Mouse (Mus musculus): Measurements from ENCODE around the gene Dnmt3l. TPM values are rescaled to one million over a fixed set of nuclear protein-coding genes. Genes with fewer than 3 reads are reported as not detected.

Dnmt3l gene
- total RNA-seq, 2 experiments from 2014 or later, result not detected

DNA sequence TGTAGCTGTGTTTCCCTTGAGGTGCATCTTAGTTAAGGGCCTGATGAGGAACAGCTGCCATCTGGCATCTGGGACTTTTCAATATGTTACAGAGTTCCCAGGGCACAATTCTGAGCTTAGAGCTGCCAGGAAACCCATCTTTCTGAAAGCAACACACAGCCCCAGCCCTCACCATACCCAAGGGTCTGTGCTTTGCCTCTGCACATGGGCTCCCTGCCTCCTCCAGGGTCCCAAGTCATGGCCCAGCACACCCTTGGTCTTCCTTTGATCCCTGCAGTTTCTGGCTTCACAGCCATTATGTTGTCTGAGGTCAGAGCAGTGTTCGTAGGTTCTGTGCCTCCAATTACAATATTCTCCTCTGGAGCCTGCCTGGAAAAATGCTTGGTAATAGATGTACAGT, 12.7 kb upstream of the Dnmt3l start:
- intact Hi-C loops (cut with DNase I), result loop anchor here (5.0 kb wide), 1 partner anchor 133 kb away; no protein-coding TSS in a partner anchor
- no peak for DNase-seq

DNA sequence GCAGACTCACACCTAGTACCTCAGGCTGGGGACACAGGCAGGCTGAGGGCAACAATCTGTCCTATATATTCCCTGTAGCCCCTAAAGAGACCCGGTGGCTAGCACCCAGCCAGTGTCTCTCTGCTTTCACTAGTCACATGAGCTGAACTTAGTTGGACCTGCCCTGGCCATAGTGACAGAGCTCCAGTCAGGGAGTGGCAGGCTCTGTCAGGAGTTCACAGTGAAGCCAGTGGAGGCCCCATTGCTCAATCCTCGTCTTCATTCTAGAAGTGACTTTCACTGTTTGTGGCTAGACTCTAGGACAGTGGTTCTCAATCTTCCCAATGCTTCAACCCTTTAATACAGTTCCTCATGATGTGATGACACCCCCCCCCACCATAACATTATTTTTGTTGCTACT, 9.8 kb upstream of the Dnmt3l start:
- DNase-seq, result no peak
- intact Hi-C loops (cut with DNase I), result no loop called here

DNA sequence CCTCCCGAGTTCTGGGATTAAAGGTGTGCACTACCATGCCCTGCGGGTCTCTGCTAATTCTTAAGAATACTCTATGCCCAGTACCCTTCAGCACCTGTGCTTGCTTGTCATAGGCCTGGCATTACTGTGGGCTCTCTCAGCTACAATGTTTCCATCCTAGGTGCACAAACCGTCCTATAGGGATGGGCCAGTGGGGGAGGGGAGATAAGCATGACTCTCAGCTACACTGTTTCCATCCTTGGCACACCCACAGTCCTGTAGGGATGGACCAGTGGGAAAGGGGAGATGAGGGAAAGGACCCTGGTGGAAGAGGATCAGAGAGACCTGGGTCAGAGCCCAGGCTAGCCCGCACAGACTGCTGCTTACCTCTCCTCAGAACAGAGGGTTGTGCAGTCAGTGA, 4.6 kb upstream of the Dnmt3l start:
- no peak for DNase-seq
- intact Hi-C loops (cut with DNase I), result no loop called here

DNA sequence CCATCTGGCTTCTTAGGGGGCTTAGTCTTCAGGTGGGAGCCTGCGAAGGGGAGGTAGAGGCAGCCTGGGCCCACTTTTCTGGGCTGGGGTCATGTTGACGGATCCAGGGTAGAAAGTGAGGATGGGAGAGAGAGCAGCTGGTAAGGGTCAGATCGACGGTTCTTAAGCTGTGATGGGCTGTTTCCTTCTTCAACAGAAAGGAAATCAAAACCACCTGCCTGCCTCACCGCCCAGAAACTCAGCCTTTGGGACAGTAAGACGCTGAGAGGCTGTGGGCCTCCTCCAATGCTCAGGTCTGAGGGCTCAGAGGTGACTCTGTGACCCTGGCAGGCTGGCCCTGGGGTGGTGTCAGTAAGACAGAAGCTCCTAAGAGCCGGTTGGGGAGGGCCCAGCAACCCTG, 349 bp downstream of the Dnmt3l start:
- DNase-seq, result no peak
- intact Hi-C loops (cut with DNase I), result no loop called here

DNA sequence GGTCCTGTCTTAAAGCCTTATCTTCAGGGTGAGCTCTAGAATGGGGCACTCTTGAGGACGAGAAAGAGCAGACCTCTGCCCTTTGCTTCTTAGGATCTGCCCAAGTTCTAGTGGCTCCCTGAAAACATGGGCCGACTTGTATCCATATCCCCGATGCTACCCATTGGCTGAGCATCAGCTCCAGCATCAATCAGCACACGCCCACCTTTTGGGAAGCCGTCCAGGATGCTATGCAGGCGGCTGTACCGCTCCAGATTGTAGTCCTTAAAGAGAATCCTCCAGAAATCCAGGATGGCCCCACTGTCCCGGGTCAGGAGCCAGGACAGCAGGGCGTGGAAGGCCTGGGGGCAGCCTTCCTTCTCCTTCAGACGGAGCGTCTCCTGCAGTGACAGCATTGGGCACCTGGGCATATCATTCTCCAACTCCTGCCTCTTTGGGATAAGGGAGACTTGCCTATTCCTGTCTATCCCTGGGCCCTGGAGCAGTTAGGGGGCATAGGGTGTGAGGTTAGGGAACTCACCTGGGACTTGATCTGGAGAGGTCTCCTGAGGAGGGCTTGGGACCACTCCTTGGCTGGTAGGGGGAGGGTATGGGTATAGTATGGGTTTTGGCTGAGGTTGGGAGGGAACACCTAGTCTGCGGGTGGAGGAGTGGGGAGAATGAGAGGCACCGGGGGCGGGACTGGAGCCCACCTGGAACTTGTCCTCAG, 1.1 kb downstream of the Dnmt3l start:
- DNase-seq, result no peak
- intact Hi-C loops (cut with DNase I), result no loop called here

DNA sequence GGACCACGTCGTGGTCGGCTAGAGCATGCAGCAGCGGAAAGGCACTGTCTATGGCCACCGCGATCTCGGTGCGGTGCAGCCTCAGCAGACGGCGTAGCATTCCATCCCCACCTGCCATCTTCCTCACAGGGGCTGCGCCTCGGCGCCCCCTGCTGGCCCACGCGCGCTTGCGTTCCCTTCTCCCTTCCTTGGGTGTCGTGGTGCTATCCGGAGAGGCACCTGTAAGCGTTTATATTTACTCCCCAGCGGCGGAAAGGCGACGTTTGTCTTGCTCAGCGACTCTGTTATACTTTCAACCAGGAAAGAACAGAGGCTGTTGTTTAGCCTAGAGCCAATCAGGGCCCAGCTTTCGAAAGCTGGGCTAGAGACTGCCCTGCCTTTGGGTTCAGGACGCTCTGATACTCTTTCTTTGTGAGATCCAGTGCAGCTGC, 1.7 kb downstream of the Dnmt3l start, which contains the start of gene Aire:
Aire (minus strand) TSS at position 205 of the 431 bp plus-strand sequence.
- DNase-seq, result peak; percentile 58

DNA sequence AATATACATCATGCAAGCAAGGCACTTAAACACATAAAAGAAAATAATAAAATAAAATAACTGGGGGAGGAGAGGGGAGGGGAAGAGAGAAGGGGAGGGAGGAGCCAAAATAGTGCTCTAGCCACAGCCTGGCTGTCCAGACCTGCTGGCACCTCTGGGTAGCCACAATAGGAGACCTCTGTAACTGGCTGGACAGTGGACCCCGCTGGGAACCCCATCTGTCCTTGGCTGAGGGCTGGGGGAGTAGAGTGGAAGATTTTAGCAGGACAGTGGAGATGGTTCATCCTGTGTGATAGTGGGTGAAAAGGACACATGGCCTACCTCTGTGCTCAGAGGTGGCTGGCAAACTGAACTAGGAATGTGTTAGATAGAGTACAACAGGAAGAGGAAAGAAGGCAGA, 2.8 kb downstream of the Dnmt3l start:
- DNase-seq, result no peak
- intact Hi-C loops (cut with DNase I), result no loop called here

More for the DNA sequence above, 1.7 kb downstream of the Dnmt3l start, which contains the start of gene Aire:
- intact Hi-C loops (cut with DNase I), result no loop called here

DNA sequence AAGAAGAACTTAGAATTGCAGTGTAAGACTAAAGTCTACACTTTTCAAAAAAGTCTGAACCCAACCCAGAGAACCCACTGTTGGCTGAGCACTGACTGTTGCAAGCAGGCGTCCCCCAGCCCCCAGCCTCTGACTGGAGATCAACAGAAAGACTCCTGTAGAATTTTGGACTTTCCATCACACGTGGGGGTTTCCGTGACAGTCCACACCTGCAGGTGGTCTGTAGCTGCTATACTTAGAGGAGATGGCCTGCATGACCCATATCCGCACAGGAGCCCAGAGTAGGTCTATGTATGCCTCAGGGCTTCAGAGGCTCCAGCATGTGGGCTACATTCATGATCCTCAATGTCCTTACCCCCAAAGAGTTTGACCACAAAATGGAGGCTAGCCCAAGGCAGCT, 4.6 kb downstream of the Dnmt3l start:
- no peak for DNase-seq
- intact Hi-C loops (cut with DNase I), result no loop called here

DNA sequence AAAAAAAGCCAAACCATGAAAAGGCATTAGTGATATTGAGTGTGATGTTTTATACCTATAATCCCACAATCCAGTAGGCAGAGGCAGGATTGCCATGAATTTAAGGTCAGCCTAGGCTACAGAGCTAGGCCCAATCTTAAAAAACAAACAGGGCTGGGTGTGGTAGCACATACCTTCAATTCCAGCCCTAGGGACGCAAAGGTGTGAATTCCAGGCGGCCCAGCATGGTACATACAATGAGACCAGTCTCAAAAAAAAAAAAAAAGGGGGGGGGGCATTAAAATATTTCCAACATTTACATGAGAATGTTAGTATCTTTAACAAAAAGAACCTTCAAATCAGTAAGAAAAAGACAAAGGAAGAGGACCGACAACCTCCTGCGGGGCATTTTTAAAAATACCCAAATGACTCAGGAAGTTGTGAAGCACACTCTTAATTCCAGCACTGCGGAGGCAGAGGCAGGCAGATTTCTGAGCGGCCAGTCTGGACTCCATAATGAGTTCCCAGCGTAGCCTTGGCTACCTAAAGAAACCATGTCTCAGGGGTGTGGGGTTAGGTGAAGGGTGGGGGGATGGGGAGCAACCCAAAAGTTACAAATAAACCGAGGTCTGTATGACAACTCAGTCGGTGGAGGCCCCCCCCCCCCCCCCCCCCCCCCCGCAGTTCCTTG, 6.4 kb downstream of the Dnmt3l start:
- no peak for DNase-seq
- intact Hi-C loops (cut with DNase I), result no loop called here

DNA sequence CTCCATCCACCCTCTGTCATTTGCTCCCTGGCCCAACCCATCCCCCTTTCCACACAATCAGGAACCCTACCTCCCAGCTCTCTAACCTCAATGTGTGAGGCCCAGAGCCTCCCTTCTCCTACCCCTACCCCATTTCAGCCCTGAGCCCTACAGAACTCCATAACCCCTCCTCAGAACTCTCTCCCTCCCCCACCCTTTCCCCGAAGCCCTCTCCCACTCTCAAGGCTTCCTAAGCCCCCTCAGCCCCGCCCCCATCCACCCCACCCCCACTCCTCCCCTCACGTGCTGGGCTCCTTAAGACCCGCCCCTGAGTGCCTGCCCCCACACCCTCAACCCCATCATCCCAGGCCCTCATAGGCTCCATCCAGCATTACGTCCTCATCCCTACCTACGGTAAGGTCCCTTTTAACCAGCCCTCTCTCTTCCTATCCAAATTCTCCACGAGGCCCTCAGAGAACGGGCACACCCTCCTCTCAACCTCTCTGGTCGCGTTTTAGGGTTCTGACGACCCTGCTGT, 7.8 kb downstream of the Dnmt3l start:
- DNase-seq, result no peak
- intact Hi-C loops (cut with DNase I), result no loop called here

DNA sequence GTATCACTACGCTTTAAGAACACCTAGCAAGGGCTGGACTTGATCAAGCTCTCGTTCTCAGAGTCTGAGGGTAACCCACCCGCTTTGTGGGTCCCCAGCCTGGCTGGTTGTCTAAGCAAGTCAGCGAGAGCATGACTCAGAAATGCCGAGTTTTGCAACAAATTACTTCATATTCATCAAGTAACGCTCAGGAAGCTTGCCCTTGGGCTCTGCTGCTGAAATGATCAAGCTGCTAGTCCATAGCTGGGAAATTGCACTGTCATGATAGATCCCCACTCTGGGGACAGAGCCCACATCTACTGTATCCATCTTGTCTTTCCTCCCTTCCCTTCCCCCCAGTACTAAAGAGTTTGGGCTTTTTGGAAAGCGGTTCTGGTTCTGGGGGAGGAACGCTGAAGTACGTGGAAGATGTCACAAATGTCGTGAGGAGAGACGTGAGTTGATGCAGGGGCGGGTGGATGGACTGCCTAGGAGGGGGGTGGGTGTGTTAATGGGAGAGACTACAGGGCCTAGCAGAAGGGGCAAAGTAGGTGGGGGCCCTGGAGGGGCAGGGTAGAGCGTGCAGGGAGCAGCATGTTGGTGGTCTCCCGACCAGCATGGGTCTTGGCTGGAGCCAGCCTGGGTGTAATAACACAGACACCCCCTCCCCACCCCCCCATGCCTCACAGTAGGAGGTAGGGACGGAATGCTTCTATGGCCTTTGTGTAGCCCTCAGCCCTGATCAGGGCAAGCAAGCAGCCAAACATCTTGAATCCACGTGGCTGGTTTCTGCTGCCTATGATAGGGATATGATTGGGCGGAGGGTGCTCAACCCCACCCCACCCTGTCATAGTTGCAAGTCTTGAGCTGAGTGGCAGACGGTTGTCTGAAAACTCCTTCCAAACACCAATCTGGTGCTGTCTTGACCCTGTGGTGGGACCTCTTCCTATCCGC, 13.2 kb downstream of the Dnmt3l start:
- intact Hi-C loops (cut with DNase I), result no loop called here
- DNase-seq, result no peak

DNA sequence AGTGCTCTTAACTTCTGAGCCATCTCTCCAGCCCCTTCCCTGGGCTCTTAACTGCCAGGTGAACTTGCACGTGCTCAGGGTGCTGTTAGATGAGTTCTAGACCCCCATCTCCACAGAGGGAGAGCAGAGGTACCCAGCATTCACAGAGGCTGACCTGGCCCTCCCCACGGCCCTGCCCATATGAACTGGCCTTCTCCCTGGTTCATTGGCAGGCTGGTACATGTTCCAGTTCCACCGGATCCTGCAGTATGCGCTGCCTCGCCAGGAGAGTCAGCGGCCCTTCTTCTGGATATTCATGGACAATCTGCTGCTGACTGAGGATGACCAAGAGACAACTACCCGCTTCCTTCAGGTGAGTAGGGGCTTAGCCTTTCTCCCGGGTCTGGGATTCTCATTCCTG, 15.3 kb downstream of the Dnmt3l start:
- intact Hi-C loops (cut with DNase I), result no loop called here
- no peak for DNase-seq

DNA sequence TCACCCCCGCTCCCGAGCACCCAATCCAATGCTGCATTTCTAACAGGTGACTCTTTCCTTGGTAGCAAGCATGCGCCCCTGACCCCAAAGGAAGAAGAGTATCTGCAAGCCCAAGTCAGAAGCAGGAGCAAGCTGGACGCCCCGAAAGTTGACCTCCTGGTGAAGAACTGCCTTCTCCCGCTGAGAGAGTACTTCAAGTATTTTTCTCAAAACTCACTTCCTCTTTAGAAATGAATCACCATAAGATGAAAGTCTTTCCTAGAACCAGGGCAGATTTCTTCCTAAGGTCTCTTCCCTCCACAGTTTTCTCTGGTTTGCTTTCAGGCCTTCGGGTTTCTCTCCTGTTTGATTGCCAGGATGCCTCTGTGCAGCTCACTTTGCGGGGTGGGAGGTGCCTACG, 21.4 kb downstream of the Dnmt3l start:
- intact Hi-C loops (cut with DNase I), result no loop called here

DNA sequence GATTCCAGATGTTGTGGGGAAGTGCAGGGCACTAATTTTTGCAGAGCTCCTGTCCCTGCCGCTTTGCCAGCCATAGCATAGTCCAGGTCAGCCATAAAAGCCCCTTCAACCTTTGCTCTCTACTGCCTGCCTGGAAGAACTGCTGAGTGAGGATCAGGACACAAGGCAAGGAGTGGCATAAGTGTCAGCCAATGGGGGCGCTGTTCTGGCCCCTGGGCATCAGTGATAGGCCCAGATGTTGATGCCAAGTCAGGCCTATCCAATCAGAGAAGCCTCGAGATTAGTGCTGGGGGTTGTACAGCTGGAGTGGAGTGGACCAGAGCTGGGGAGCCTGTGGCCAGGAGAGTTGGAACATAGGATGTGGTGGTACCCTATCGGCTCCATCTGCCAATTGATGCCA, 25.5 kb downstream of the Dnmt3l start:
- intact Hi-C loops (cut with DNase I), result no loop called here
- peak; percentile 32 for DNase-seq

More for the DNA sequence above, 21.4 kb downstream of the Dnmt3l start:
- DNase-seq, result no peak

DNA sequence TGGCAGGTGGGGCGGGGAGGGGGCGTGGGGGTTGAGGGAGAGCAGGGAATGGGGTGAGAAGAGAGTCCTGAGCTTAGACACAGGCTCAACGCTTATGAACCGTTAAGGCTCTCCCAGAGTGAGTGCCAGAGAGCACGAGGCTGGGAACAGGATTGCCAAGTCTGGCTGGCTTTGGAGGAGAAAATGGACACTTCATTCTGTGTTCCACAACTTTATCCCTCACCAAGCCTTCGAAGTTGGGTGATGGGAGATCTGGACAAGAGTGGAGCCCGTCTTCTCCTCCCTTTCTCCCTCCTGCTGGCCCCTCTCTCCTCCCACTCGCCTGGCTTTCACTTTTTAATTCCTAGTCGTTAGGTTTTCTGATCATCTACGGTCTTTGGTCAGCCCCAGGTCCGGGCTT, 26.8 kb downstream of the Dnmt3l start:
- intact Hi-C loops (cut with DNase I), result no loop called here
- no peak for DNase-seq

DNA sequence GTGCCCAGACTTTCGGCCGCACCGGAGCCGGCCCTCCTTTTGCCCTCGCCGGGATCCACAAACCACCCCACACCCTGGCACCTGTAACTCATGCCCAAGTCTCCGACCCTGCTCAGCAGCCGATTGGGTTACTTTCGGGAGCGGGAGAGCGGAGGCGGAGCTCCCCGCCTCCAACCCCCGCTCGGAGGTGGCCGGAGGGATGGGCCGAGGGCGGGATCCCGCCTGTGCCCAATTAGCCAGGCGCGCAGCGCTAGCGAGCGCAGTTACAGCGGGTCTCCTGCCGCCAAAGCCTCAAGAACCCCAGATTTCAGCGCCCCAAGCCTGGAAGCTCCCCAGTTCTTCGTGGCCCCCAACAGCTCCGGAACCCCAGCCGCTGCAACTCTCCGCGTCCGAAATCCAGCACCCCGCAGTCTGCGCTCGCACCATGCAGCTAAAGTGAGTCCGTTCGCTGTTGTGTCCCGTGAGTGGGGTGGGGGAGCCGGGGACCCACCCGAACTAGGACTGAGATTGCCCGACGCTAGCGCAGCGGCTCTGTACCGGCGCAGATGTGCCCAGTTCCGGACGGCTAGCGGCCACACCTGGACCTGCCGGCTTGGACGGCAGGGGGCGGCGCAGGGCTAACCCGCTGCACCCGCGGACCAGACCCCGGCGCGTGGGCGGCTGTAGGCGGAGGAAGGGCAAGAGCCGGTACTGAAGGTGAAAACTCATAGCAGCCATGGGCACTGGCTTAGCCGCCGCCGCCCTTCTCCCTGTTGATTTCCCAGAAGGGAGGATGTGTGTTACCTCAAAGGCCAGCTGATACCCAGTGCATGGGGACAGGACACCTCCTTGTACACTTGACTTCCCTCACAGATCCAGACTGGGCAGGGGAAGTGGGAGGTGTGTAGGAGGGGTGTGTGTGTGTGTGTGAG, 27.6 kb downstream of the Dnmt3l start, which contains the start of gene Icosl:
Icosl (plus strand) TSS at position 202 of the 911 bp plus-strand sequence.
- peak; percentile 70 for DNase-seq
- intact Hi-C loops (cut with DNase I), result no loop called here

DNA sequence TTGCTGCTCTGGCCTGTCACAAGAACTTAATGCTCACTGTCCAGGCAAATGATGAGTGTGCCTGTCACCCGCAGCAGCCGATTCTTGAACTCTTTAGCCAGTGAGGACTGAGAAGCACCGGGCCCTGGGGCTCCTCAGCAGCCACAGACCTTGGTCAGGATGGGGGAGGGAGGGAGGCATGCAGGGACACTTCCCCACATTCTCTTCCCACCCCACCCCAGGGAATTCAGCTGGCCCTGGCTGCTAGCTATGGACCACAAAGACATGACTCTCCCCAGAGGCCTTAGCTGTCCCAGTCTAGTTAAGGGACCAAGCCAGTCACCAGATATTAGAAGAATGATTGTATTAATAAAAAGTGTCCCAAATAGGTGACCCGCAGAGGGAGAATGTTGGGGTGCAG, 32.4 kb downstream of the Dnmt3l start:
- intact Hi-C loops (cut with DNase I), result no loop called here
- DNase-seq, result no peak

DNA sequence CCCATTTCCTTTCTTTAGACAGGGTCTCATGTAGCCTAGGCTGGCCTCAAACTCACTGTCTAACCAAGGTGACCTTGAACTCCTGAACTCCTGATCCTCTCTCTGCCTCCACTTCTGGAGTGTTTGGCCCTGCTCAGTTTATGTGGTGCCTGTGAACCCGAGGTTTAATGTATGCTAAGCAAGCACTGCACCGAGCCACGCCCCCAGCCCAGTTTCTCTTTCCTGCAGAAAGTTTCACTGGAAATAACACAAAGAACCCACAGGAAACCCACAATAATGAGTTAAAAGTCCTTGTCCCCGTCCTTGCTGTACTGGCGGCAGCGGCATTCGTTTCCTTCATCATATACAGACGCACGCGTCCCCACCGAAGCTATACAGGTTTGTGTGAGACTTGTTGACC, 33.2 kb downstream of the Dnmt3l start:
- DNase-seq, result no peak
- intact Hi-C loops (cut with DNase I), result no loop called here

DNA sequence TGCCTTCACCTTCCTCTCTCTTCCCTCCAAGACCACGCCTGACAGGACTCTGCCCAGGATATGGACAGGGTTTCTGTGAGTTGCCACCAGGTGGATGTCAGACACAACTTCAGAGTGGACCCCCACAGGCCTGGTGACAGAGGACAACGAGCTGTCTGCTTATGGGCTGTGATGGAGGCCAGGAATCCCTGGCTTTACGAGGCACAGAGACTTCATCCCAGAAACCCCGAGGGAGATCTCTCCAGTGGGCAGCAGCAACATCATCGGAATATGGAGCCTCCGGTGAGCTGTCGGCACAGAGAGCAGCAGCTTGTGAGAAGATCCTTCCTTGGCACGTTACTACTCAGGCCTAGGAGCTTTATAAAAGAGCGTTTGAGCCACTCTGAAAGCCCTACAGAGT, 36.1 kb downstream of the Dnmt3l start:
- intact Hi-C loops (cut with DNase I), result no loop called here
- DNase-seq, result no peak

DNA sequence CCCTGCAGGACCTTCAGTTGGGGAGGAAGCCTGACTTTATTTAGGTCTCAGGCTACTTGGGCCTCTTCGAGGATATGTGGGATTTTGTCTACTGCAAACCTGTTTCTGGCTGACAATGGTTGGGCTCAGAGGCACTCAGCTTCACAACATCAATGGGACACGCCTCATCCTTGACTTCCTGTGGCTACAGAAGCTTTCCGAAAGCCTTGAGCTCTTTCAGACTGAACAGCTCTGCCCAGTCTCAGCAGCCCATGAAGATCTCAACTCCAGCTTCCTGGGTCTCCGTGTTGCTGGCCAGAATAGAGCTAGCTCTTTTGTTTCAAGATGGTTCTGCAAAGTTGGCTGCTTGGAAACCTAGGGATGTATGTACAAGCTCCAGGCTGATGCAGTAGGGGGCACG, 36.5 kb downstream of the Dnmt3l start:
- DNase-seq, result no peak
- intact Hi-C loops (cut with DNase I), result no loop called here

Measured in left cerebral cortex, postnatal 4 days (tissue).